Mouse (Mus musculus) stomach, embryonic 16.5 days (tissue): ENCODE measurements around the gene Tmem201. TPM values are rescaled to one million over a fixed set of nuclear protein-coding genes. Genes with fewer than 3 reads are reported as not detected.

Experiments
- polyA plus RNA-seq: library from polyadenylated mRNA; unstranded; fragments of >200 nt; fragmentation: Nextera tagmentation; extraction: Ambion mirVana; gene quantifications from 2 replicates; pipeline ENCODE4 v1.2.1, GENCODE M21; 2015

Gene Tmem201
- polyA plus RNA-seq, 1 experiment from 2014 or later = 20.1 TPM

Other genes starting within 250 kb of the Tmem201 start
- 56.2 and 57.3 TPM in 2 replicates for gene Ctnnbip1, start 219.8 kb downstream of the Tmem201 start, polyA plus RNA-seq
- gene Clstn1, start 151.6 kb downstream of the Tmem201 start, polyA plus RNA-seq = 14.7 and 14.9 TPM in 2 replicates
- gene Pik3cd, start 35.5 kb downstream of the Tmem201 start, polyA plus RNA-seq = 5.1 and 5.5 TPM in 2 replicates
- gene Slc25a33, start 36.2 kb upstream of the Tmem201 start, polyA plus RNA-seq = 7.8 and 8.1 TPM in 2 replicates
- 14.6 and 17.0 TPM in 2 replicates for gene Spsb1, start 217.0 kb upstream of the Tmem201 start, polyA plus RNA-seq